Mouse (Mus musculus): ENCODE measurements at regions not wholly inside any gene's neighbourhood (a gene's known extent, or its start where the extent isn't known, plus 50 kb on each side); places are given as distances from the start of the nearest gene placed in this dataset.

DNA sequence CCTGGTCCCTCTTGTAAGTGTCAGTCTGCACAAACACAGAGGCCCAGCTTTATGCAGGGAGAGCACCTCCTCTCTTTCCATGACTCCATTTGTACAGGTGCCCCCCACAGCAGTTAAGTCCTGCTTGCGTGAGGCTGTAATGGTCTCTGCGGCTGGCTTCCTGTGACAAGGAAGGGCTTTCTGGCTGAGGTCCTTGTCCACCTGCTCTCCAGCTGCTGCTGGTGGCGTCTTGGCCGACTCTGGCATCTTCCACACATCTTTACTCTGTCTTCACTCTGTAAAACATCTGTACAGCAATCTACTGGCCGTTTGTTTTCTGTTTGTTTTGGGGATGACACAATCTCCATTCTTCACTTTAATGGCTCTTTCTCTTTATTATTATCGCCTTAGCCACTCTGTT is 60.8 kb downstream of the Rpusd4 start:
- no peak for DNase-seq (ENCODE audit: low spot score in 2 of 2)
- intact Hi-C loops (cut with DNase I) = no loop called here

GRCm38 (mm10) chr9:35330386-35330785 is 62.7 kb downstream of the Rpusd4 start:
- intact Hi-C loops (cut with DNase I) = no loop called here
- DNase-seq (ENCODE audit: low spot score in 2 of 2) = no peak

DNA sequence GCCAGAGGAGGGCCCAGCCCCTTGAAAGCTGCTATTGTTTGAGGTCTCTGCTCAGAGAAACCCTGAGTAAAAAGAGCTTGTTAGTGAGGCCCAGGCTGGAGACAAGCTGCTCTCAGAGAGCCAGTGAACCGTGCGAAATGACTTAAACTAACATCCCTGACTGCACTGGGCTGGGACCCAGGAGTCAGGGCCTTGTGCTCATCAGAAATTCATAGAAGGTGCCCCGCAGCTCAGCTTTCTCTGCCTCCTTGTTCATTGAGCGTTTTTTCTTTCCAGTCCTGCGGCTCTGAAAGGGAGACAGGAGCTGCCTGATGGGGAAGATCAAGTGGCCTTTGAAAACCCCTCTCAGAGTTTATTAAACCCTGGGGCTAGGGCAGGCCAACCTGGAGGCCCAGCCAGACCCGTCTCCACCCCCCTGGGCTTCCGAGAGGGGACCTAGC is 63.6 kb downstream of the Rpusd4 start:
- intact Hi-C loops (cut with DNase I) = no loop called here
- DNase-seq (ENCODE audit: low spot score in 2 of 2) = peak in 1 of 2 experiments; percentile 12

- DNase-seq (ENCODE audit: low spot score in 2 of 2) = no peak
- intact Hi-C loops (cut with DNase I) = no loop called here
Observed at GRCm38 (mm10) chr9:35332688-35333630, 65.3 kb downstream of the Rpusd4 start.

DNA sequence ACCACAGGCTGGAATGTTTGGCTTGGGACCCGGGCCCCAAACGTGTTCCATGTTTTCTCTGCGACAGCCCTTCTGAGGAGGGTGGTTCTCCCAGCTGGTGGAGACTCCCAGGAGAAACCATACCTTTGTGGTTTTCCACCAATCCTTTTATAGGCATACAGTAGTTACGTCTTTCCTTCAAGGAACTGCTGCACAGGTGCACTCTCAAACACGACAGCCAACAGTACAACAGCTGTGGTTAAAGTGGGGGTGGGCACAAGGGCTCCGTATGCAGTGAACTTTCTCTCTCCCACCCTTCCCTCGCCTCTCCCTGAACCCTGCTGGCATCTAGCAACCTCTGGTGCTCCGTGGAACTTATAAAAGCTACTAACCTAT is 66.0 kb downstream of the Rpusd4 start:
- intact Hi-C loops (cut with DNase I) = no loop called here
- no peak for DNase-seq (ENCODE audit: low spot score in 2 of 2)

DNA sequence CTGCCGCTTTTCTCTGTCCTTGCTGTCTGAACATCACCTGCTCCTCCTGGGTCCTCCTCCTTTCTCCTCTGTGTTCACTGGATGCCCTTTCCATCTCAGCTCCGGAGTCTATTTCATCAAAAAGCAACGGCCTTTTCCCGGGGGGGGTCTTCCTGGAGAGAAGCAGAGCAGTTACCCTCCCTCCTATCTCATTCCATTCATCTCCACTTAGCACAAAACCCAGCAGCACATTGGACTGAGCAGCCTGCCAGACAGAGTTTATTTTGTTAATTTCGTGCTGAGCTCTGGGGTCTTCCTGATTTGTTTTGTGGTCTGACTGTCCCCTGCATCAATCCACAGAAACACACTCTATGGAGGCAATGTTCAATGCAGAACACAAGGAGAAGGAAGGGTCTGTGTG is 66.9 kb downstream of the Rpusd4 start:
- DNase-seq (ENCODE audit: low spot score in 2 of 2) = no peak
- intact Hi-C loops (cut with DNase I) = no loop called here

DNA sequence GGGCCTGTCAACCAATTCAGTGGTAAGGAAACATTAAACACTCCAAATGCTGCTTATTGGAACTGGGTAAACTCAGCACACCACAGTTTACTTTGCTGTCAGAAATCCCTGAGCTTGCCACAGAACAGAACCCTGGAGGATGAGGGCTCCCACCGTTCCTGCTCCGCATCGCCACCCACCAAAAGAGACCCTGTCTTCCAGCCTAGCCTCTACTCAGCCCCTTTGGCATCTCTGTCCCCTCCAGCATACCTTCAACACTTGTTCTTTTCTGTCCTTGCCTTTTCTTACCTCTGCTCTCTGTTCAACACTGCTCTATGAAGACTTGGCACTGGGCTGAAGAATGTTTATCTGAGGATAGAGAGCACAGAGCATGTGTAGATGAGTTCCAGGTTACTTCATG is 67.5 kb downstream of the Rpusd4 start:
- DNase-seq (ENCODE audit: low spot score in 2 of 2) = no peak
- intact Hi-C loops (cut with DNase I) = no loop called here

DNA sequence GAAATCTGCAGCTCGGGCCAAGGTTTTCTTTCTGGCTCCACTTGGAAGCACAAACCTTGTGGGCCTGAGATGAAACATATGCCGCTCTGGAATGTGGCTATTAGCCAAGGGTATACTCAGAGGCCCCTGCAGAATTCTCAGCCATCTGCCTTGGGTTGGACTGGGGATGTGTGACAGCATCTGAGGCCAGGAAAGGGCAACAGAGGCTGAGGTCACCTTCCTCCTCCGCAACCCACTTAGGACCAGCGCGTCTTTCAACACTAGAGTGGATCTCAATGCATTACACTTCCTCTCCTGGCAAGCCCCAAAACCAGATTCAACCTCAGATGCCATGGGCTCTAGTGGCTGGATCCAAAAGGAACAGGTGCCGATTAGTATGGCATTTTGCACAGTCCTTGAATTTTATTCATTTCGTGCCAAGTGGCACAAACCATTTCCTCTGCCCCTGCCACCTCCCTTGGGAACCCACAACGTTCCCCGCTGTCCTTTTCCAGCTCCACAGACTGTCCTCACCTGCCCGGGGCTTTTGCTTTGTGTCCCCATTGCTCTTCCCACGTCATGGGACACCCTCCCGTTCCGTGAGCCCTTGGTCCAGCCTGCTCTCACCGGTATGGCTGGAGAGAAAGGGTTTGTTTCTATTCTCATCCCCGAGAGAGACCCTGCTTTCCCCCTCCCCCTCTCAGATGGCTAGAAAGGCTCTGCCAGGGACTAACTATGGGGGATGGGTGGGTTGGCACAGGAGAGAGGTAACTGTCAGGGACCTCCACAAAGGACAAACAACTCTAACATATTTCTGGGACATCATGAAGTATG is 68.4 kb downstream of the Rpusd4 start:
- DNase-seq (ENCODE audit: low spot score in 2 of 2) = no peak
- intact Hi-C loops (cut with DNase I) = no loop called here

DNA sequence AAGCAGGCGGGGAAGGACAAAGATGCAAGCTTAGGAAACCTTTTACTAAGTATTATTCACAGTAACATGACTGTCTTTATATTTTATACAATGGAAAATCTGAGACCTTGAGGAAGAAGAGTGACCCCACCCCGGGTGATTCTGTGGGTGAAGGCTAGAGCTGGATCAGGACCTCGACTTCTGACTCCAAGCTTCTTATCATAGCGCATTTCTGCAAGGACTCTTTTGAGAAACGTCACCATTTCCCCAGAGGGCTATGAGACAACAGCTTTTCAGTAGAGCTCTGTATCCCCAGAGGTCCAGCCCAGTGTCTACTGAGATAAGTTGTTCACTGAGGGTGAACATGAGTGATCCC is 69.0 kb downstream of the Rpusd4 start:
- intact Hi-C loops (cut with DNase I) = no loop called here
- no peak for DNase-seq (ENCODE audit: low spot score in 2 of 2)

DNA sequence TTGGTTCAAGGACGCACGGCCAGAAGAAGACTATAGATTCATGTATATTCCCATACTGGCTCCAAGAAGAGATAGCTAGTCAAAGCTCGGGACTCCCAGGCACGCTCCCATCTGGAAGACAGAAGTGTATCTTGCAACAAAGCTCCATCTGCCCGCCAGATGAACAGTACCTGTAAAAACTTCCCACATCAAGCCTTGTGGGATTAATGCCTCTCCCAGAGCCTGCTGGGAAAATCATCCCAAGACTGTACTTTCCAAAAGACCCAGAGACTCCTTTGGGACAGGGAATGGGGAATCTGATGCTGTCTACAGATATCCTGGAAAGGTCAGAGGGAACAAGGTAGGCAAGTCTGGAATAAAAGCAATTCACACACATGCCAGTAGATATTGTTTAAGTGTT is 71.2 kb downstream of the Rpusd4 start:
- intact Hi-C loops (cut with DNase I) = no loop called here
- DNase-seq (ENCODE audit: low spot score in 2 of 2) = no peak

- intact Hi-C loops (cut with DNase I) = no loop called here
- DNase-seq (ENCODE audit: low spot score in 2 of 2) = no peak
Observed at GRCm38 (mm10) chr9:35339492-35340262, 72.0 kb downstream of the Rpusd4 start.

DNA sequence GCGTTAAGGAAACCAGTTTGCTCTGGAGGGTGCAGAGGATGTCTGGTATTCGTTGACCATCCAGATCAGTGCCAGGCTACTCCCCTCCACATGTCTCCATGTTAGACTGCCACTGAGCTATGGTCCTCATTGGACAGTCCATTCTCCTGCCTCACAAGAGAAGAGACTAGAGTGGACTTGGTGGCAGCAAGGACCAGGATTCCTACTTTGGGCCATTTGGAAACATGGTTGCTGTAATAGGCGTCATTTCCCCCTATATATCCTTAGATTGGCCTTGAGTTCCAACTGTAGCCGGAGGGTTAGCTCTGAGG is 72.6 kb downstream of the Rpusd4 start:
- DNase-seq (ENCODE audit: low spot score in 2 of 2) = no peak
- intact Hi-C loops (cut with DNase I) = no loop called here

DNA sequence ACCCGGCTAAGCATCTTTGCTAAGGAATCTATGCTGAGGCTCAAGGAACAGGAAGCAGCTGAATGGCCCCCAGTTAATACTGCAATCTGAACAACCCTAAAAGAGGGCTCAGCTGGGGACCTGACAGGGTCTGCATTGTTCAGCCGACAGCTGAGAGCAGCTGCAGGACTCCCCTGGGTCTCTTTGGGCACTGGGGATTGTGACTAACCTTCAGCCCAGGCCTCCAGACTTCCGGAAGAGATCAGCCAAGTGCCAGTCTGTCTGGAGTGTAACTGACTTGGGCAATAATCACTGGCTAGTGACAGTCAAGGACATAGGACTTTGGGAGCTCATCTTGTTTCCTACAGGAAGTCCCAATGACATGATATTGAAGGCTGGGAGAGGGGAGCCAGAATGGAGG is 73.1 kb downstream of the Rpusd4 start:
- intact Hi-C loops (cut with DNase I) = no loop called here
- DNase-seq (ENCODE audit: low spot score in 2 of 2) = no peak

GRCm38 (mm10) chr9:35341386-35341785 is 73.7 kb downstream of the Rpusd4 start:
- no peak for DNase-seq (ENCODE audit: low spot score in 2 of 2)
- intact Hi-C loops (cut with DNase I) = no loop called here

- DNase-seq (ENCODE audit: low spot score in 2 of 2) = no peak
- intact Hi-C loops (cut with DNase I) = no loop called here
Observed at GRCm38 (mm10) chr9:35342436-35342835, 74.8 kb downstream of the Rpusd4 start.

- intact Hi-C loops (cut with DNase I) = no loop called here
- DNase-seq (ENCODE audit: low spot score in 2 of 2) = no peak
Observed at GRCm38 (mm10) chr9:35343336-35343735, 75.7 kb downstream of the Rpusd4 start.

- DNase-seq (ENCODE audit: low spot score in 2 of 2) = no peak
- intact Hi-C loops (cut with DNase I) = no loop called here
Observed at GRCm38 (mm10) chr9:35344374-35344773, 76.6 kb upstream of the Cdon start.

DNA sequence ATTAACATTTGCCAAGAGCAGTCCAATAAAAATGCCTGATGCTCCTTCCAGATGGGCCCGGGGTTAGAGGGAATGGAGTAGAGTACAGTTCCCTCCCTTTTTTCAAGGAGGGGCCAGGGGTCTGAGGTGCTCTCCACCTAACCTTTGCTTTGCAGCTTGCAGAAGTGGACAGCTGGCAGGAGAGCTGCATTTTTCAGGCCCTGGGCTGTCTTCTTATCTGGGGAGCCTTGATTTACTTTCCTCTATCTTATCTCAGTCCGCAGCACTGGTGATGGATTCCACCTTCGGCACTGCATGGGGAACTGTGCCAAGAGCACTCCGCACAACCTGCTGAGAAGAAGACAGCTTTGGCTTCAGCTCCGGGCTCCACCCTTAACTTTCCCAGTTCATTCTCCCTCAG is 74.5 kb upstream of the Cdon start:
- DNase-seq (ENCODE audit: low spot score in 2 of 2) = no peak
- intact Hi-C loops (cut with DNase I) = no loop called here

DNA sequence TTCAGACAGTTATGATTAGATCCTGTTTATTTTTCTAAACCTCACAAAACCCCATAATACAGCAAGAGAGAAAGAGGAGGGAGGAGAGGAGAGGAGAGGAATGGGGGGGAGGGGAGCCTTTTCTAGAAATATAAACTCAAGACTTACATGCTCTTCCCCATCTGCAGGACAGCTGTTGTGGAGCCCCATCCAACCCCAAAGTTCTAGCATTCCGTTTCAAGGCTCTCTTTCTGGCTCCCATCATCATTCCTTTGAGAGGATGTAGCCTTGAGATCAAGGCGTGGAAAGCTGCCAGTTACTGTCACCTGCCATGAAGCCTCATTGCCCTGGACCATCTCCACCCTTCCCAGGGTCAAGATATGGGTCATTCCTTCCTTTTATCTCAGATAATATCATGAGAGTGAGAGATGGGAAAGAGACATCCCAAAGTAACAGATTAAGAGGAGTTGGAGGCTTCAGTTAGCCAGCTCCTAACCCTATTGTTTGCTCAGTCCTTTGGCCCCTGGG is 70.8 kb upstream of the Cdon start:
- DNase-seq (ENCODE audit: low spot score in 2 of 2) = no peak
- intact Hi-C loops (cut with DNase I) = no loop called here

GRCm38 (mm10) chr9:35351576-35351975 is 69.4 kb upstream of the Cdon start:
- intact Hi-C loops (cut with DNase I) = no loop called here
- no peak for DNase-seq (ENCODE audit: low spot score in 2 of 2)
